Mouse (Mus musculus): ENCODE results near the gene Hspa1l.

DNA sequence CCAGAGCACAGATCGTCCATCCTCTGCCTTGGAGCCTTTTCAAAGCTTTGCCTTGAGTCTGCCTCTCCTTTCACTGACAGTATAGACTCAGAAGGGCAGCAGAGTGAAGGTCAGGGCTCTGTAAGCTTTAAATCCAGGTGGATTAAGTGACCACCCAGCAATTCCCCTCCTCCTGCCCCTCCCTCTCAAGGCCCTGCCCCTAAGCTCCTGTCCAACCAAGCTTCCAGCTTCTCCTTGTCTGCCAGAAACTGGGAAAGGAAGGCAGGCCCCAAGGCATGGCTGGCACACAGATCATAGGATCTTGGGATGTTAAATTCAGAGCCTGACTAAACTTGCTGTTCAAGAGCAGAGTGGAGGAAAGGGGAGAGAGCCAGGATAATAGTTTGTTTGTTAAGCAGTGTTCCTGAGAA is 7.9 kb upstream of the Hspa1l start:
- TF ChIP-seq POLR2A (IDR thresholded peaks at IDR 0.05; ENCODE audit: borderline replicate concordance, extremely low read depth, low read depth, low read length) (no peak), CTCF (IDR thresholded peaks at IDR 0.05; ENCODE audit: insufficient read depth, low read length) (no peak)
